Mouse (Mus musculus): ENCODE results near the gene Spin1. TPM values are rescaled to one million over a fixed set of nuclear protein-coding genes. Genes with fewer than 3 reads are reported as not detected.
"Not testable (repeated sequence)": the region's sequence is repeated elsewhere in the genome, so short reads cannot be mapped to it uniquely, and the experiment has no call there.

Gene Spin1
- total and polyA plus RNA-seq, 2 experiments from 2014 or later, result 158 to 214 TPM

GRCm38 (mm10) chr13:51071063-51071680 lies 29.5 kb upstream of the Spin1 start:
- WGBS, result 90% methylated on average over 11 of the region's 11 CpGs
- H3K36me3 ChIP-seq (ENCODE audit: insufficient read depth, low read length), result no peaks in the 10 kb centered on the region
- no peak overlapping the region for H3K9ac ChIP-seq (replicated peaks; ENCODE audit: low read length, poor library complexity, severe bottlenecking)
- H3K9me3 ChIP-seq (ENCODE audit: low read length), result no peaks in the 10 kb centered on the region
- no peaks in the 10 kb centered on the region for H3K4me1 ChIP-seq (ENCODE audit: insufficient read depth, low read length)
- TF ChIP-seq CTCF (IDR thresholded peaks at IDR 0.05), result no peak
- no peak overlapping the region for H3K27ac ChIP-seq (ENCODE audit: low read depth, low read length)
- no peak overlapping the region for H3K4me2 ChIP-seq (ENCODE audit: low read depth, low read length, poor library complexity, severe bottlenecking)
- H3K27me3 ChIP-seq (ENCODE audit: insufficient read depth, low read length), result no peaks in the 10 kb centered on the region
- H3K4me3 ChIP-seq (ENCODE audit: low read depth, low read length), result no peak overlapping the region
- no peak for DNase-seq (ENCODE audit: low spot score)
- no peak for ATAC-seq (ENCODE audit: low FRiP score)

GRCm38 (mm10) chr13:51071763-51072276 lies 28.9 kb upstream of the Spin1 start:
- no peak for TF ChIP-seq CTCF (IDR thresholded peaks at IDR 0.05)
- Histone ChIP-seq H3K9me3 (ENCODE audit: low read length) (no peaks in the 10 kb centered on the region), H3K4me2 (ENCODE audit: low read depth, low read length, poor library complexity, severe bottlenecking) (no peak overlapping the region), H3K4me1 (ENCODE audit: insufficient read depth, low read length) (no peaks in the 10 kb centered on the region), H3K27me3 (ENCODE audit: insufficient read depth, low read length) (no peaks in the 10 kb centered on the region), H3K4me3 (ENCODE audit: low read depth, low read length) (no peak overlapping the region), H3K9ac (replicated peaks; ENCODE audit: low read length, poor library complexity, severe bottlenecking) (no peak overlapping the region), H3K27ac (ENCODE audit: low read depth, low read length) (no peak overlapping the region), H3K36me3 (ENCODE audit: insufficient read depth, low read length) (no peaks in the 10 kb centered on the region)
- ATAC-seq (ENCODE audit: low FRiP score) (no peak), DNase-seq (ENCODE audit: low spot score) (no peak)
- 72% methylated on average over 8 of the region's 8 CpGs for WGBS

GRCm38 (mm10) chr13:51072917-51073843 lies 27.5 kb upstream of the Spin1 start:
- no peak for TF ChIP-seq CTCF (IDR thresholded peaks at IDR 0.05)
- no peaks in the 10 kb centered on the region for H3K36me3 ChIP-seq (ENCODE audit: insufficient read depth, low read length)
- 86% methylated on average over 16 of the region's 16 CpGs for WGBS
- no peak overlapping the region for H3K4me2 ChIP-seq (ENCODE audit: low read depth, low read length, poor library complexity, severe bottlenecking)
- H3K9me3 ChIP-seq (ENCODE audit: low read length), result no peaks in the 10 kb centered on the region
- no peaks in the 10 kb centered on the region for H3K27me3 ChIP-seq (ENCODE audit: insufficient read depth, low read length)
- DNase-seq (ENCODE audit: low spot score), result no peak
- no peaks in the 10 kb centered on the region for H3K4me1 ChIP-seq (ENCODE audit: insufficient read depth, low read length)
- H3K27ac ChIP-seq (ENCODE audit: low read depth, low read length), result no peak overlapping the region
- H3K9ac ChIP-seq (replicated peaks; ENCODE audit: low read length, poor library complexity, severe bottlenecking), result no peak overlapping the region
- H3K4me3 ChIP-seq (ENCODE audit: low read depth, low read length), result no peak overlapping the region
- no peak for ATAC-seq (ENCODE audit: low FRiP score)

- no peak for DNase-seq (ENCODE audit: low spot score)
- H3K36me3 ChIP-seq (ENCODE audit: insufficient read depth, low read length), result no peaks in the 10 kb centered on the region
- H3K9me3 ChIP-seq (ENCODE audit: low read length), result no peaks in the 10 kb centered on the region
- no peaks in the 10 kb centered on the region for H3K4me1 ChIP-seq (ENCODE audit: insufficient read depth, low read length)
- TF ChIP-seq CTCF (IDR thresholded peaks at IDR 0.05), result no peak
- H3K27me3 ChIP-seq (ENCODE audit: insufficient read depth, low read length), result no peaks in the 10 kb centered on the region
- H3K9ac ChIP-seq (replicated peaks; ENCODE audit: low read length, poor library complexity, severe bottlenecking), result no peak overlapping the region
- ATAC-seq (ENCODE audit: low FRiP score), result no peak
- H3K27ac ChIP-seq (ENCODE audit: low read depth, low read length), result no peak overlapping the region
- WGBS, result 60% methylated on average over 6 of the region's 6 CpGs
- no peak overlapping the region for H3K4me2 ChIP-seq (ENCODE audit: low read depth, low read length, poor library complexity, severe bottlenecking)
- no peak overlapping the region for H3K4me3 ChIP-seq (ENCODE audit: low read depth, low read length)
These were observed 26.5 kb upstream of the Spin1 start for GRCm38 (mm10) chr13:51074081-51074680.

GRCm38 (mm10) chr13:51076191-51076590 lies 24.5 kb upstream of the Spin1 start:
- not testable (repeated sequence) for H3K27ac ChIP-seq (ENCODE audit: low read depth, low read length)

GRCm38 (mm10) chr13:51078586-51078985 lies 22.1 kb upstream of the Spin1 start:
- H3K36me3 ChIP-seq (ENCODE audit: insufficient read depth, low read length); H3K9ac ChIP-seq (replicated peaks; ENCODE audit: low read length, poor library complexity, severe bottlenecking); H3K4me3 ChIP-seq (ENCODE audit: low read depth, low read length); ATAC-seq (ENCODE audit: low FRiP score); H3K27ac ChIP-seq (ENCODE audit: low read depth, low read length); H3K27me3 ChIP-seq (ENCODE audit: insufficient read depth, low read length); H3K4me1 ChIP-seq (ENCODE audit: insufficient read depth, low read length); H3K4me2 ChIP-seq (ENCODE audit: low read depth, low read length, poor library complexity, severe bottlenecking); H3K9me3 ChIP-seq (ENCODE audit: low read length); DNase-seq (ENCODE audit: low spot score): not testable (repeated sequence)
- 76% methylated on average over 1 of the region's 1 CpGs for WGBS

More at GRCm38 (mm10) chr13:51076191-51076590, 24.5 kb upstream of the Spin1 start:
- DNase-seq (ENCODE audit: low spot score); H3K4me1 ChIP-seq (ENCODE audit: insufficient read depth, low read length); ATAC-seq (ENCODE audit: low FRiP score); H3K4me2 ChIP-seq (ENCODE audit: low read depth, low read length, poor library complexity, severe bottlenecking); H3K9ac ChIP-seq (replicated peaks; ENCODE audit: low read length, poor library complexity, severe bottlenecking); H3K9me3 ChIP-seq (ENCODE audit: low read length); H3K4me3 ChIP-seq (ENCODE audit: low read depth, low read length); H3K27me3 ChIP-seq (ENCODE audit: insufficient read depth, low read length); H3K36me3 ChIP-seq (ENCODE audit: insufficient read depth, low read length): not testable (repeated sequence)
- WGBS, result 96% methylated on average over 14 of the region's 14 CpGs

All from midbrain, postnatal 0 days (tissue).